ENCODE assay signal across 8 mouse cellular contexts in genomic region chr5:64599865-64600288, GRCm38 (mm10).
DNase-seq lines count a peak whose midpoint lies in the region; ATAC-seq lines count a peak whose summit lies in the region.

No protein-coding gene starts in this region.

- H3K9ac ChIP-seq in forebrain, embryonic 11.5 days (ENCODE audit: low read length): no peak overlapping the region
- H3K9ac ChIP-seq in hindbrain, embryonic 16.5 days (ENCODE audit: low read depth, low read length): no peak overlapping the region
- H3K9ac ChIP-seq in liver, embryonic 13.5 days: peak overlapping the region; percentile 42
- H3K9ac ChIP-seq in neural tube, embryonic 13.5 days: no peak overlapping the region

- no peaks in the 10 kb centered on the region for H3K36me3 ChIP-seq in forebrain, embryonic 11.5 days (ENCODE audit: control insufficient read depth, insufficient read depth, low read length)
- no peaks in the 10 kb centered on the region for H3K36me3 ChIP-seq in hindbrain, embryonic 16.5 days (ENCODE audit: control insufficient read depth, insufficient read depth, low read length)
- no peaks in the 10 kb centered on the region for H3K36me3 ChIP-seq in liver, embryonic 13.5 days
- no peaks in the 10 kb centered on the region for H3K36me3 ChIP-seq in neural tube, embryonic 13.5 days

- WGBS in forebrain, embryonic 11.5 days: 60% methylated on average over 13 of the region's 13 CpGs
- 48% methylated on average over 13 of the region's 13 CpGs for WGBS in hindbrain, embryonic 16.5 days
- WGBS in liver, embryonic 13.5 days (ENCODE audit: insufficient replicate concordance): 22% methylated on average over 13 of the region's 13 CpGs
- WGBS in neural tube, embryonic 13.5 days: 58% methylated on average over 13 of the region's 13 CpGs

- H3K27ac ChIP-seq in forebrain, embryonic 11.5 days (ENCODE audit: low read depth, low read length): no peak overlapping the region
- H3K27ac ChIP-seq in hindbrain, embryonic 16.5 days (ENCODE audit: low read depth, low read length): no peak overlapping the region
- peak overlapping the region; percentile 80 for H3K27ac ChIP-seq in liver, embryonic 13.5 days
- H3K27ac ChIP-seq in neural tube, embryonic 13.5 days (replicated peaks): 0 out of 2 replicates have a peak overlapping the region, but pooled peaks have one; percentile 39

- H3K4me1 ChIP-seq in forebrain, embryonic 11.5 days (replicated peaks; ENCODE audit: control insufficient read depth, insufficient read depth, low read length): no peaks in the 10 kb centered on the region; the same call in 1 of the 2 replicates
- no peaks in the 10 kb centered on the region for H3K4me1 ChIP-seq in hindbrain, embryonic 16.5 days (ENCODE audit: control insufficient read depth, insufficient read depth, low read depth, low read length)
- H3K4me1 ChIP-seq in liver, embryonic 13.5 days (replicated peaks): peaks cover 49% of the 10 kb centered on the region
- H3K4me1 ChIP-seq in neural tube, embryonic 13.5 days (replicated peaks): peaks cover 24% of the 10 kb centered on the region

- no peak overlapping the region for H3K4me2 ChIP-seq in forebrain, embryonic 11.5 days (ENCODE audit: low read depth, low read length, severe bottlenecking)
- peak overlapping the region; percentile 0 for H3K4me2 ChIP-seq in hindbrain, embryonic 16.5 days (ENCODE audit: low read length)
- peak overlapping the region; percentile 57 for H3K4me2 ChIP-seq in liver, embryonic 13.5 days
- peak overlapping the region; percentile 13; the same call in 1 of the 2 replicates for H3K4me2 ChIP-seq in neural tube, embryonic 13.5 days

- DNase-seq in CD4-positive helper T cell, adult 2 months (ENCODE audit: low read depth, low spot score): peak; percentile 79
- peak; percentile 61 to 73 for DNase-seq in CD8-positive naive resting alpha-beta T cell, adult 2 months (ENCODE audit: low read depth in 2 of 2, low spot score in 2 of 2)
- DNase-seq in forebrain, embryonic 11.5 days (ENCODE audit: low spot score): peak; percentile 47
- DNase-seq in liver, embryonic 13.5 days: no peak
- DNase-seq in gastrocnemius, postnatal 10 days: no peak

- H3K27me3 ChIP-seq in forebrain, embryonic 11.5 days (ENCODE audit: control insufficient read depth, insufficient read depth, low read length): no peaks in the 10 kb centered on the region
- no peaks in the 10 kb centered on the region for H3K27me3 ChIP-seq in hindbrain, embryonic 16.5 days (replicated peaks; ENCODE audit: control insufficient read depth, insufficient read depth, low read length)
- no peaks in the 10 kb centered on the region for H3K27me3 ChIP-seq in liver, embryonic 13.5 days
- H3K27me3 ChIP-seq in neural tube, embryonic 13.5 days: no peaks in the 10 kb centered on the region

- ATAC-seq in forebrain, embryonic 11.5 days (replicated peaks; ENCODE audit: low FRiP score): no peak
- peak; percentile 40; the same call in 1 of the 2 replicates for ATAC-seq in hindbrain, embryonic 16.5 days
- ATAC-seq in liver, embryonic 13.5 days (ENCODE audit: low read depth): no peak
- no peak for ATAC-seq in neural tube, embryonic 13.5 days (ENCODE audit: low read depth)
- no peak for ATAC-seq in megakaryocyte-erythroid progenitor cell, adult 5-6 weeks (replicated peaks; ENCODE audit: low FRiP score, low TSS enrichment, poor library complexity, severe bottlenecking)

- H3K4me3 ChIP-seq in forebrain, embryonic 11.5 days (ENCODE audit: low read depth, low read length): no peak overlapping the region
- H3K4me3 ChIP-seq in hindbrain, embryonic 16.5 days (ENCODE audit: low read length): no peak overlapping the region
- peak overlapping the region; percentile 33 for H3K4me3 ChIP-seq in liver, embryonic 13.5 days (replicated peaks)
- no peak overlapping the region for H3K4me3 ChIP-seq in neural tube, embryonic 13.5 days

- H3K9me3 ChIP-seq in forebrain, embryonic 11.5 days (ENCODE audit: control insufficient read depth, low read length): no peaks in the 10 kb centered on the region
- H3K9me3 ChIP-seq in hindbrain, embryonic 16.5 days (ENCODE audit: control insufficient read depth, low read length): no peaks in the 10 kb centered on the region
- H3K9me3 ChIP-seq in liver, embryonic 13.5 days (replicated peaks): no peaks in the 10 kb centered on the region
- H3K9me3 ChIP-seq in neural tube, embryonic 13.5 days: no peaks in the 10 kb centered on the region

Comparison
In these comparisons a context has a peak if more than half of its experiments do, and no peak if none do; other contexts are left out.
1. DNase-seq: peak in CD4-positive helper T cell, adult 2 months (single experiment), CD8-positive naive resting alpha-beta T cell, adult 2 months (2 of 2) and forebrain, embryonic 11.5 days (single experiment); none in liver, embryonic 13.5 days (single experiment) and gastrocnemius, postnatal 10 days (single experiment).
2. H3K27ac ChIP-seq: peak in liver, embryonic 13.5 days (single experiment) and neural tube, embryonic 13.5 days (single experiment); none in forebrain, embryonic 11.5 days (single experiment) and hindbrain, embryonic 16.5 days (single experiment).